Mouse (Mus musculus): ENCODE data around the gene Mta1. TPM values are rescaled to one million over a fixed set of nuclear protein-coding genes. Genes with fewer than 3 reads are reported as not detected.

Mta1 gene
- polyA plus RNA-seq, 1 experiment, result 100 TPM

DNA sequence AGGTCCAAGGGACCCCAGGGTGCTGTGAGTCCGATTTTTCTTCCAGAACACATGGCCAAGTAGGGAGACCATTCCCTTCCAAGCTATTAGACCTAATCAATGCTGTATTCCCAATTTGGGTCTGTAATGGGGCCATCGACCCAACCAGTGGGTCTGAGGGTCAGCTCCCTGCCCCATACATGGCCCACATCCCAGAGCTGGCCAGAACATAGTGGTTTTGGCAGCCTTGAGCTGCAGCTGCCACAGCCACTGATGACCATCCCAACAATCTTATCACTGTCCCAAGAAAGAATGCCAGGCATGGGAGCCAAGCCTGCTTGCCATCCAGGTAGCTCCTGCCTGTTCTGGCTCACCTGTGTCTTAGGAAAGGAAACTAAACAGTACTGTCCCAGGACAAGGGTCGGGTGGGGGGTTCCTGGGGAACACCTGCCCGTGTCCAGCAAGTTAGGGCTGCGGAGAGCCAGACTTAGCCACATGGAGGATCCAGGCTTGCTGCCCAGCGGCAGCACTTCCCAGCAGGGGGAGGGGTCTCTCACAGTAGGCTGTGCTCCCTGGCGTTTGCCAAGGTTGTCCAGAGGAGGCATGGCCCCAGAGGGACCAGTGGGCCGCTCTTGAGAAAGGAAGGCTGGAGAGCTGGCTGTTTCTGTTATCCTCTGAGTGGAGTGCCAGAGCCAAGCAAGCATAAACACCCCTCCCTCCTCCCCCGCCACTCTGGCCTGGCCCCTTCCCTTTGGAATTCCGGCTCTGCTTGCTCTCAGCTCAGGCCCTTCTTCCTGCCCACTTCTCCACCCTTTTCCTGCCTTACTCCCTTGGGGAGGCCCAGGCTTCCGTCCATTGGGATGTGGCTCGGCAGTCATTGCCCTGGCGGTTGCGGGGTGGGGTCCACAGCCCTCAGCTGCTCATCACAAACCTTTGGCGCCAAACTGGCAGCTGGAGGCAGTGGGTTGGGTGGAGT lies 44.2 kb downstream of the Mta1 start:
- Histone ChIP-seq H3K9me3 (replicated peaks; ENCODE audit: control insufficient read depth, insufficient read depth, low read length, poor library complexity, severe bottlenecking) (no peaks in the 10 kb centered on the region), H3K27ac (ENCODE audit: insufficient read depth, low read length) (no peak overlapping the region), H3K4me1 (ENCODE audit: control insufficient read depth, insufficient read depth, low read length) (peaks cover 8% of the 10 kb centered on the region), H3K36me3 (ENCODE audit: control insufficient read depth, insufficient read depth, low read length, poor library complexity, severe bottlenecking) (no peaks in the 10 kb centered on the region), H3K4me3 (ENCODE audit: low read depth, low read length) (no peak overlapping the region), H3K27me3 (ENCODE audit: control insufficient read depth, insufficient read depth, low read length, poor library complexity, severe bottlenecking) (no peaks in the 10 kb centered on the region), H3K9ac (ENCODE audit: low read depth, poor library complexity, severe bottlenecking) (no peak overlapping the region)
- TF ChIP-seq EP300 (IDR thresholded peaks at IDR 0.05; ENCODE audit: insufficient read depth, low read depth, low read length) (no peak), CTCF (IDR thresholded peaks at IDR 0.05; ENCODE audit: low read depth, low read length) (no peak), POLR2A (IDR thresholded peaks at IDR 0.05; ENCODE audit: insufficient read depth, low read length) (no peak)

GRCm38 (mm10) chr12:113143164-113143563 lies 45.1 kb downstream of the Mta1 start:
- Histone ChIP-seq H3K36me3 (ENCODE audit: control insufficient read depth, insufficient read depth, low read length, poor library complexity, severe bottlenecking) (no peaks in the 10 kb centered on the region), H3K9me3 (replicated peaks; ENCODE audit: control insufficient read depth, insufficient read depth, low read length, poor library complexity, severe bottlenecking) (no peaks in the 10 kb centered on the region), H3K27me3 (ENCODE audit: control insufficient read depth, insufficient read depth, low read length, poor library complexity, severe bottlenecking) (no peaks in the 10 kb centered on the region), H3K4me3 (ENCODE audit: low read depth, low read length) (no peak overlapping the region), H3K4me1 (ENCODE audit: control insufficient read depth, insufficient read depth, low read length) (peaks cover 10% of the 10 kb centered on the region), H3K27ac (ENCODE audit: insufficient read depth, low read length) (no peak overlapping the region), H3K9ac (ENCODE audit: low read depth, poor library complexity, severe bottlenecking) (no peak overlapping the region)
- TF ChIP-seq POLR2A (IDR thresholded peaks at IDR 0.05; ENCODE audit: insufficient read depth, low read length), result no peak
- TF ChIP-seq EP300 (IDR thresholded peaks at IDR 0.05; ENCODE audit: insufficient read depth, low read depth, low read length), result no peak
- TF ChIP-seq CTCF (IDR thresholded peaks at IDR 0.05; ENCODE audit: low read depth, low read length), result peak; percentile 22

DNA sequence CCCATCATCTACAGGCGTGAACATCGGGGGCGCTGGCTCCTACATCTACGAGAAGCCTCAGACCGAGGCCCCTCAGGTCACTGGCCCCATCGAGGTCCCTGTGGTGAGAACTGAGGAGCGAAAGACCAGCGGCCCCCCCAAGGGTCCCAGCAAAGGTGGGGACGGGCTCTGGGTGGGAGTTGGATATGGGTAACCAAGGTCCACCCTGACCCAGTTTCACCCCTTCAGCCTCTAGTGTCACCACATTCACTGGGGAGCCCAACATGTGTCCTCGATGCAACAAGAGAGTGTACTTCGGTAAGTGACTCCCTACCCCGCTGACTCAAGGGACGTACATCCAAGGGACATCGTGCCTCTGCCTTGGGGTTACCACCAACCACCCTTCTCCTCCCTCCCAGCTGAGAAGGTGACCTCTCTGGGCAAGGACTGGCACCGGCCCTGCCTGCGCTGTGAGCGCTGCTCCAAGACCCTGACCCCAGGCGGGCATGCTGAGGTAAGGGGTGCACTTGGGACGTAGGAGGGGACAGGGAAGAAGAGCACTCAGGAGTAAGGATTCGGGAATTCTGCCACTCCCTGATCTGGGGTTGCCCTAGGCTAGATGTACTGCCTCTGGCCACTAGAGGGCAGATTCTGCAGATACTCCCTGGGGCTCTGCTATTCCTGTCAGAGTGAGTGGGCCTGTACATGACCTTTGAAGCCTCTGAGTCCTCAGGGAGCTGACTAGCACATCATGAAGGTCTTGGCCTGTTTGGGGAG lies 46.1 kb downstream of the Mta1 start:
- Histone ChIP-seq H3K27ac (ENCODE audit: insufficient read depth, low read length) (no peak overlapping the region), H3K9me3 (replicated peaks; ENCODE audit: control insufficient read depth, insufficient read depth, low read length, poor library complexity, severe bottlenecking) (no peaks in the 10 kb centered on the region), H3K27me3 (ENCODE audit: control insufficient read depth, insufficient read depth, low read length, poor library complexity, severe bottlenecking) (no peaks in the 10 kb centered on the region), H3K36me3 (ENCODE audit: control insufficient read depth, insufficient read depth, low read length, poor library complexity, severe bottlenecking) (no peaks in the 10 kb centered on the region), H3K4me3 (ENCODE audit: low read depth, low read length) (no peak overlapping the region), H3K9ac (ENCODE audit: low read depth, poor library complexity, severe bottlenecking) (no peak overlapping the region), H3K4me1 (ENCODE audit: control insufficient read depth, insufficient read depth, low read length) (peaks cover 14% of the 10 kb centered on the region)
- TF ChIP-seq CTCF (IDR thresholded peaks at IDR 0.05; ENCODE audit: low read depth, low read length) (peak; percentile 74), EP300 (IDR thresholded peaks at IDR 0.05; ENCODE audit: insufficient read depth, low read depth, low read length) (no peak), POLR2A (IDR thresholded peaks at IDR 0.05; ENCODE audit: insufficient read depth, low read length) (no peak)

- H3K4me3 ChIP-seq (ENCODE audit: low read depth, low read length), result no peak overlapping the region
- no peak overlapping the region for H3K9ac ChIP-seq (ENCODE audit: low read depth, poor library complexity, severe bottlenecking)
- H3K27me3 ChIP-seq (ENCODE audit: control insufficient read depth, insufficient read depth, low read length, poor library complexity, severe bottlenecking), result no peaks in the 10 kb centered on the region
- no peaks in the 10 kb centered on the region for H3K9me3 ChIP-seq (replicated peaks; ENCODE audit: control insufficient read depth, insufficient read depth, low read length, poor library complexity, severe bottlenecking)
- no peak overlapping the region for H3K27ac ChIP-seq (ENCODE audit: insufficient read depth, low read length)
- peaks cover 14% of the 10 kb centered on the region for H3K4me1 ChIP-seq (ENCODE audit: control insufficient read depth, insufficient read depth, low read length)
- TF ChIP-seq POLR2A (IDR thresholded peaks at IDR 0.05; ENCODE audit: insufficient read depth, low read length), result no peak
- H3K36me3 ChIP-seq (ENCODE audit: control insufficient read depth, insufficient read depth, low read length, poor library complexity, severe bottlenecking), result no peaks in the 10 kb centered on the region
Observed at GRCm38 (mm10) chr12:113144886-113145285, 46.8 kb downstream of the Mta1 start.

DNA sequence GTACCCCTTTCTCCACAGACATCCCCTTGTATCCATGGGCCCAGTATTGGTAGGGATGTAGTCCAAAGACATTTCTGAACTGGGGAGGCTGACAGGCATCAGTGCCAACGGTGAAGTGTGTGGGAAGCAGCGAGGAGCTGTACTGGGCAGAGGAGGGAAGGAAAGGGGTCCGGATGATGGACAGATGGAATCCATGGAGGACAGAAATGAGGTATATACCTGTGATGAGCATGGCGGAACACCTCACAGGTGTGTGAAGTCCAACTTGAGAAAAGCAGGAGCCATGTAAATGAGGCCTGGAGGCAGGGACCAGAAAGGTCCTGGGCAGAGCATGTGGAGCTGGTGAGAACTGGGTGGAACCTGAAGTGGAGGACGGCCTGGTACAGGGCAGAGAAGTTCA lies 47.5 kb downstream of the Mta1 start:
- Histone ChIP-seq H3K9ac (ENCODE audit: low read depth, poor library complexity, severe bottlenecking) (no peak overlapping the region), H3K27ac (ENCODE audit: insufficient read depth, low read length) (no peak overlapping the region), H3K4me1 (ENCODE audit: control insufficient read depth, insufficient read depth, low read length) (peaks cover 14% of the 10 kb centered on the region), H3K9me3 (replicated peaks; ENCODE audit: control insufficient read depth, insufficient read depth, low read length, poor library complexity, severe bottlenecking) (no peaks in the 10 kb centered on the region), H3K36me3 (ENCODE audit: control insufficient read depth, insufficient read depth, low read length, poor library complexity, severe bottlenecking) (no peaks in the 10 kb centered on the region), H3K27me3 (ENCODE audit: control insufficient read depth, insufficient read depth, low read length, poor library complexity, severe bottlenecking) (no peaks in the 10 kb centered on the region), H3K4me3 (ENCODE audit: low read depth, low read length) (no peak overlapping the region)
- no peak for TF ChIP-seq EP300 (IDR thresholded peaks at IDR 0.05; ENCODE audit: insufficient read depth, low read depth, low read length)
- TF ChIP-seq CTCF (IDR thresholded peaks at IDR 0.05; ENCODE audit: low read depth, low read length), result no peak
- no peak for TF ChIP-seq POLR2A (IDR thresholded peaks at IDR 0.05; ENCODE audit: insufficient read depth, low read length)
